In the genomic region with DNA sequence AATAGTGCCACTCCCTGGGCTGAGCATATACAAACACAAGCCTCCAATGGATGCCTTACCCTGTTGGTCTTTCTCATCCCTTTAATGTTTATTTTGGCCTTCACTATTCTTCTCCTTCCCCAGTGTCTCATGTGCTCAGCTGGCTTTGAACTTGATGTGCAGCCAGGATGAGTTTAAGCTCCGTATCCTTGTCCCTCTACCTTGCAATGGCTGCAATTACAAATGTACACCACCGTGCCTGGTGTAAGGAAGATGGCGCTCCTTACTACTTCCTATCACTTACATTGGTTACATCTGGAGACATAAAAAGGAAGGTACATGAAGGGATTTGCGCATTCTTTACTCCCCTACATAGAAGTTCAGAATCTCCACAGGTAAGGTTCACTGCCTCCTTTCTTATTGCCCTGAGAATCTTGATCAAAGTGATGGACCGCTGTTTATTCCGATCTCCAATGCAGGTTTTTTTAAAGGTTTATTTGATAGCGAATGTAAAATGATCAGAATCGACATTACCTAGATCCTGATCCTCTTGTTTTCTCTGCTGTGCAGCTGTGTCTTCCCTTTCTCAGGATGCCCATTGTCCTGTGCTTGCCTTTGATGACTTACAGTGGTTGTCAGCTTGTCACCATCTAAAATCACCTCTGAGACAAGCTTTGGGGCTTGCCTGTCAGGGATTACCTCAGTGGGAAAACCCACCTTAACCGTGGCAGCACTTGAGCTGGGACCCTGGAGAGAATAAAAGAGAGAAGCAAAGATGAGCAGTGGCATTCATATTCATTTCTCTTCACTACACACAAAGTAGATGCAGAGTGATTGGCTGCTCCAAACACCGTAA, we compare ENCODE assay signal across 23 mouse cellular contexts.
DNase-seq lines count a peak whose midpoint lies in the region; ATAC-seq lines count a peak whose summit lies in the region.
"Had no signal": no experiment of that assay in that cellular context is flagged by ENCODE, and none has a peak within 500 bp of the region (broad histone marks: within the 10 kb centered on the region; RNA-seq: fewer than 3 reads in every experiment).

No protein-coding gene starts in this region.

- no peaks in the 10 kb centered on the region for H3K9me3 ChIP-seq in heart, embryonic 12.5 days (replicated peaks)

- peaks cover 4% of the 10 kb centered on the region; the same call in 1 of the 2 replicates for H3K4me1 ChIP-seq in heart, embryonic 12.5 days (replicated peaks)

- H3K27ac ChIP-seq in heart, embryonic 12.5 days (ENCODE audit: poor library complexity, severe bottlenecking), result no peak overlapping the region

- no peak overlapping the region for H3K4me2 ChIP-seq in heart, embryonic 12.5 days

- intact Hi-C loops in heart, postnatal 10 days (cut with DNase I), result no loop called here

- H3K9ac ChIP-seq in heart, embryonic 12.5 days, result no peak overlapping the region

- WGBS in heart, embryonic 12.5 days, result 85% methylated on average over 10 of the region's 10 CpGs

- ATAC-seq in heart, embryonic 12.5 days (ENCODE audit: insufficient number of reproducible peaks, low FRiP score), result no peak
- no peak for ATAC-seq in megakaryocyte-erythroid progenitor cell, adult 5-6 weeks (replicated peaks; ENCODE audit: low FRiP score, low TSS enrichment, poor library complexity, severe bottlenecking)
- ATAC-seq: activated CD4-positive, CD25-positive, alpha-beta regulatory T cell, adult 4 months; CD4-positive, CD25-positive, alpha-beta regulatory T cell, adult 4 months; Patski had no signal

- H3K4me3 ChIP-seq in heart, embryonic 12.5 days, result no peak overlapping the region

- peak; percentile 57 for DNase-seq in heart, adult 11 months
- DNase-seq in 3T3-L1 (ENCODE audit: low read depth, low spot score) (peak; percentile 94), adipocyte (ENCODE audit: low spot score) (peak; percentile 95)
- no peak for DNase-seq in heart, postnatal 10 days
- DNase-seq: adrenal gland, adult 2 months; adrenal gland, adult 8-10 months; adrenal gland, postnatal 10 days; adrenal gland, postnatal 14 days; adrenal gland, postnatal 25 days; adrenal gland, postnatal 36 days; B cell, adult 2 months; cerebellum, adult 11 months; cerebellum, adult 11-12 months; cerebellum, adult 18-20 months; cerebellum, adult 2 months; cerebellum, adult 8-10 months had no signal

- H3K27me3 ChIP-seq in heart, embryonic 12.5 days (replicated peaks), result no peaks in the 10 kb centered on the region
- H3K27me3 ChIP-seq: CH12.LX, Patski had no signal

- no peaks in the 10 kb centered on the region for H3K36me3 ChIP-seq in heart, embryonic 12.5 days
- H3K36me3 ChIP-seq: G1E had no signal

Comparison
In these comparisons a context has a peak if more than half of its experiments do, and no peak if none do; other contexts are left out.
1. DNase-seq: peak in heart, adult 11 months (single experiment), 3T3-L1 (single experiment) and adipocyte (single experiment); none in heart, postnatal 10 days (0 of 2).